Mouse (Mus musculus) urinary bladder, postnatal 14 days (tissue): ENCODE data around the gene Qrfp.

Experiments
- DNase-seq: peaks from one replicate; pipeline ENCODE4 v3.0.0; 2021; ENCODE audit warnings: low spot score

Qrfp gene

DNA sequence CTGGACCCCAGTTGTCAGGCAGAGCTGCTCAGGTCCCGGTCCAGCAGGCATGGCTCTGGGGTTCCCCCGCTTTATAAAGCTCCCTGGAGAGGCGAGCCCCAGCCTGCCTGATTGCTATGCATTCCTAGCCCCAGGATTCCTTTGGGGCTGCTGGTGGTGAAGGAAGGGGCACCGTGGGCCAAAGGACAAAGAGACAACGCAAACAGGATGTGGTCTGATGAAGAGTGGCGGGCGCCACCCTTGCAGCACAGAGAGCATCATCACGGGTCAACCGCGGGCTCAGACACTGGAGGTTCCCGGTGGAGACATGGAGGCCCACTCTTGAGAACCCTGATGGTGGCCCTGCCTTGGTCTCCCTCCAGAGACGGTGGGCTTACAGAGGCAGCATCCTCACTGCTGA, at the start of gene Qrfp:
Gene Qrfp (minus strand): TSS at position 137 of the 400 bp plus-strand sequence.
- DNase-seq, result no peak

DNA sequence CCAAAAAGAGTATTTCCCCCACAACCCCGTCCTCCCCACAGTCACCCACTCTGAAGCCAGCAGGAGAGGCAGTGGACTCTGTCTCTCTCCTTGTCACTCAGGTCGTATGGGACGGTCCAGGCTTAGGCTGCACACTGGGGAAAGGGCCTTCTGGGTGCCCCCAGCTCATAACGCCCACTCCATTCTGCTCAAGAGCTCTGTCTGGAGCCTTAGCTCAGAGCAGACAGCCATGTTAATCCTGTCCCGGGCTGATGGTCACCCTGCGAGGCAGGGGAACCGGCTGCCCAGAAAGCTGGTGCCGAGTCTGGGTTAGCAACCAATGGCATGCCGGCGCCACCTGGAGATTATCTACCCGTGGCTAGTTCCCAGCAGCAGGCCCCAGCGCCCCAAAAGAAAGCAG, 48.1 kb upstream of the Qrfp start:
- DNase-seq, result no peak

DNA sequence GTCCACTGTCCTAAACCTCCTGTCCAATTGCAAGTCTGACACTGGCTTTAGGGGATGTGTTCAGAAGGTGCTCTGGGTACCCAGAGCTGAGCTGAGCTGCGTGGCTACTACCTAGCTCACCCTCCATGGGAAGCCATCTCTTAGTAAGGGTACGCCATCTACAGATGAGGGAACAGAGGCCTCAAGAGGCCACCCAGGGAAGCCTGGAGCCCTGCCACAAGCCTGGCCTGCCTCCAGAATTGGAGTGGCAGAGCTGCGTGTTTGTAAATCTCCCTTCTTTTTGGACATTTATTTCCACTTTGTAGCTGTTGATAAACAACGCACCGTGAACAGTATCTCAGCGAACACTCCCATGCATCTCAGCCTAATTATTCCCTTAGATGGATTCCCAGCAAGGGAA, 46.8 kb upstream of the Qrfp start:
- no peak for DNase-seq

DNA sequence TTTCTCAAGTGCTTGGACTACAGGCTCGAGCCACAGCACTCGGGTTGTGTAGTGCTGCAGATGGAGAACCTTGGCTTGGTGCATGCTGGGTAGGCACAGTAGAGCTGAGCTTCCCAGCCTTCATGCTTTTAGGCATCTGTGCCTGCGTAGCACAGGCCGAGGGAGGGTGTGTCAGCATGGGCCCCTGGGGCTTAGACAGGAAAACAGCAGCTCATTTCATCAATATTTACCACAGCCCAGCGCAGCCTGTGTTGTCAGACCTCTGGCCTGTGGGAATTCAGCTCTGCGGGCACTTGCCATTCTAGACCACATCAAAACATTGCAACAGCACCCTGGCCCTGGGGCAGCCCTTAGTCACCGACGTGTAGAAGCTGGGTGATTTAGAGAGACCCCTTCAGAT, 45.6 kb upstream of the Qrfp start:
- DNase-seq, result no peak

DNA sequence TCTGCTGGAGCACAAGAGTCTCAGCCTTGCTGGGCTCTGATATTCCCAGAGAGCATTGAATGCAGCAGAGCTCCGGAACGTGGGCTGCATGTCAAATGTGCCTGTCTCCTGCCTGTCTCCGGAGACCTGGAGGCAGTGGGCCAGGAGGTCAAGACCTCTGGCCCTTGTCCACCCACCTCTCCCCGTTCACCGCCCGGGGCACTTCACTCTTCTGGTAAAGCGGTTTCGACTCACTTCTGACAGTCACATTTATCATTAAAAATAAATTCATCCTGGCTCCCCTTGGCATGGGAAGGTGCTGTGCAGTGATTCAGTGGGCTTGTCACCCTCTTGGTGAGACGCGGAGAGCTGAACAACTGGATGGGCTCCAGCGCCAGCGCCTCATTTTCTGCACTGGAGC, 39.8 kb upstream of the Qrfp start:
- no peak for DNase-seq

DNA sequence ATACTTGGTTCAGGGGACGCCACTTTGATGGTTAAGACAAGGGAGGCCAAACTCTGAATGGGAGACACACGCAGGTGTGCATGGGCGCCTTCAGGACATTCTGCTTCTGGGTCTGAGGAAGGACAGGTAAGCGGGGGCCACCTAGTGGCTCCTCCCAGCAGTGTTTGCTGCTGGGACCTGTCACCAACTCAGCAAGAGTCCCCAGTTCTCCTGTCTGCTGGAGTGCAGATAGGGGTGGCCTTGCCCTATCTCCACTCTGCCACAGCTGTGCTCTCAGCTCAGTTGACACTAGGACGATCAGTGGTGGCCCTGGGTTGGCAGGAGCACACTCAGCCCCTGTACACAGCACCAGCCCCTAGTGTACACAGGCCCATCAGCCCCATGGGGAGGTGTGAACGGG, 37.5 kb upstream of the Qrfp start:
- peak; percentile 35 for DNase-seq

DNA sequence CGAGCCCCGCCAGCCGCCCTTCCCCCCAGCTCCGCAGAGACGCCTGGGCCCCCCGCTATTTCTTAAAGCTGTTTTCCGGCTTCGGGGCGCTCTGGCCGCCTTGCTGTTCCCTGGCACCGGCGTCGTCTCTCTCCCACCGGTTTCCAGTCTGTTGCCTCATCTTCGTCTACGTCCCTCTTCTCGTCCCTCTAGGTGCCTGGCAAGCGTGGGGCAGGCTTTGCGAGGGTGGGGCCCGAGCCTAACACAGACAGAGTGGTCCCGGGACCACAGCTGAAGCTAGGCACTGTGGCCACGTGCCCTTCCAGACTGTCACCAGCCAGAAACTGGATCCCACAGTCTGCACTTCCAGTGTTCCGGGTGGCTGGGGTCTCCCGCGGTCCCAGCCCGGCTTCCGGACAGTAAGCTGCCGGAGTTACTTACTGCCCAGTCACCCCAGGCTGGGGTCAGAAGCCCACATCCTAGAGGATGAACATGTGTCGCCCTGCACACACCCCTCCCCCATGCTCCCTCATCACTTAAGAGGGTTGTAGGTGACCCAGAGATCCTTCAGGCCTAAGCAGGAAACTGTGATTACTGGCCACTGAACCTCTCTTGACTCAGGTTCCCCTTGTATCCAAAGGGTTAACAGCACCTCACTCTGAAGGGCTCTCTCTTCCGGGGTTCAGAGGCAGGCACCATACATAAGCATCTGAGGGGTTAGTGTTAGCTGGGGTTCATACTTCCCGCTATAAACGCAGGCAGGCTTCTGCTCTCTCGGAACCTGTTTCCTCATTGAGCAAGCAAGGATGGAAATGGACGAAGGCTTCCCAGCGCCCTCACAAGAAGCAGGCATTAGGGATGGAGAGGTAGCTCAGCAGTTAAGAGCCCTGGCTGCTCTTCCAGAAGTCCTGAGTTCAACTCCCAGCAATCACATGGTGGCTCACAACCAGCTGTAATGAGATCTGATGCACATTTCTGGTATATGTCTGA, 36.6 kb upstream of the Qrfp start:
- DNase-seq, result no peak

DNA sequence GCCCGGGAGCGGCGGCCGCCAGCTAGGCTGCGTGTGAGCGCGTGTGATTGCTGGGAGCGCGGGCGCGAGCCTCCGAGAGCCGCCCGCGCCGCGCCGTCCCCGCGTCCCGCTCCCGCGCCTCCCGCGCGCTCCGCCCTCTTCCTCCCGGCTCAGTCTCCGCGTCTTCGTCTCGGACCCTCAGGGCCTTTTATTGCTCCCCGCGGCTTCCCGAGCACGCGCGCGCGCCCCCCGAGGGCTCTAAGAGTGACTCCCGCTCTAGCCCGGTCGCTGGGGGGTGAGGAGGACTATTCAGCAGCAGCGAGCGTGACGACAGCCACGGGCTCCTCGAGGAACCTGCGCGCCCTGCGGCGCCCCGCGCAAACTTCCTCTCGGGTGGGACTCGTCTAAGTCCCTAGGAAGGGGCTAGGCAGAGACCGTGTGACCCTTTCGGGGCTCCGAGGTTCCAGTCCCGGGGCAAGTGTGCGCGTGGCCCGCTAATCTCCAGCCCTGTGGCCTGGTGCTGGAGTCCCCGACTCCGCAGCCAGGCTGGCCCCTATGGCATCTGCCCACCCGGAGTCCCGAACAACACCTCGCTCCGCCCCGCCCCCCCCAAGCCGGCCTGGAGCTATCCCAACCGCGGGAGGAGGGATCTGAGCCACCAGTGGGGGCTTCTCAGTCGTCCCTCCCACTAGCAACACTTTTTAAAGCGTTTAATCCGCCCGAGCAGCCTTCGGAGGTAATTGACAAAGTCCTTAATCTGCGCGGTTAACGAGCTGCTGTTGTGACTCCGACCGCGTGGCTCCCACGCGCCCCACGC, 35.7 kb upstream of the Qrfp start, which contains the start of gene Fibcd1:
Gene Fibcd1 (minus strand): TSS at position 110 of the 796 bp plus-strand sequence.
- DNase-seq, result peak; percentile 14

DNA sequence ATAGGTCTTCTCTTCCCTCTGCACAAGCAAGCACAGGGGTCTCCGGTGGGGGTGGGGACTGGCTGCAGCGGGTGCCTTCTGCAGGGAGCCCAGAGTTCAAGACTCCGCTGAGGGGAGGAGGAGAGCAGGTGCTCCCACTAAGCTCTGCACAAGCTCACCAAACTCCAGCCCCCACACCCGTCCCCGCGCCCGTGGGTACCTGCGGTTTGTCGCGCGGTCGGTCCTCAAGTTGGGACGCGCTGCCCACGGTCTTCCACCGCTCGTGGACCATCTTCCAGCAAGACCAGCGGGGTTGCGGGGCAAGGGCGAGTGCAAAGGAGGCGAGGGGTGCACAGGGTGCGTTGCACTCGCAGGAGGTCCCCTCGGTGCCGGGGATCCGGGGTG, 35.1 kb upstream of the Qrfp start:
- DNase-seq, result no peak

DNA sequence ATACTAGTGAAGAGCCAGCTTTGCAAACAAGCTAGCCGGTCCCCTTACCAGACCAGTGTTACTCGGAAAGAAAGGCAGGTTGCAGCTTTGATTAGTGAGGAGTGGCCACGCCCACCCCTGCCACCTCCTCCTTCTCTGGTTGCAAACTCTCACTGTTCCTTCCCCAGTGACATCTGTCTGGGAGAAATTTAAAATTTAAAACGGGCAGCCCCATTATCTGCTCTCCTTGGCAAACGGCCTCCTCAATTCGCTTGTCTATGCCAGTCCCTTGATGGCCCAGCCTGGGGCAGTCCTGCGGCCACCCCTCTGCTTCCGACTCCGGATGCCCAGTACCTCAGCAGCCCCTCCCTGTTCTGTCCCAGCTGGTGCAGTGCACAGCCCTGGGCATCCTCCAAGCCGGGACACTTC, 34.4 kb upstream of the Qrfp start:
- no peak for DNase-seq

DNA sequence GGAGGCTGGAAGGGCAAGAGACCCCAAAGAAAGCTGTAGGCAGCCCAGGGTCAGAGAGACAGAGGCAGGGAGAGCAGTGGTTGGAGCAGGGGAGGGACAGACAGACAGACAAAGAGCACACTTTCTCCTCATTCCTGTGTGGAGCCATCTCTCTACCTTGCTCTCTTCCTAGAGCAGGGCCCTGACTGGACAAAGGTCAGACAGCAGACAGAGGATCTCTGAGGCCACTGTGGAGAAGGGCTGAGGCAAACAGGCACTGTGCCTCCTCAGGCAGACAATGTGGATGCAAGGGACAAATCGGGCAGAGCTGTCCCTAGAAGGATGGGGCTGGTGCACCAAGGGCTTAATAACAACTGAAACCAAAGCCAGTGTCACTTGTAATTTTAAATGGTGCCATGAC, 28.5 kb upstream of the Qrfp start:
- DNase-seq, result no peak

DNA sequence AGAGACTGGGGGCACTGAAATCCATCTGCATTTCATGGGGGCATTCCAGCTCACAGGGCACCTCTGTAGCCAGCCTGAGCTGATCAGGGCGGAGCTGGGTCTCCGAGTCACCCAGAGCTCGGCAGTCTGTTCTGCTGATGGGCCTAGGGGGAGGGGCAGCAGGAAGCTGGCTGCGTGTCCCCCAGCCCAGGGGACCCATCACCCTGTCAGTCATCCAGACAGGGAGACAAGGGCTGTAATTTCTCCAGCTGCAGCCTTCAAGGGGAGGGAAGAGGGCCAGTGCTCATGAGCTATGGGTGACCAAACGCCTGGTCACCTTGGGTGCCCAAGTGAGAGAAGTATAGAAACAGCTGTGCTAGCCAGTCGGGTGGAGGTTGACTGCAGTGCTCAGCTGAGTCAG, 26.6 kb upstream of the Qrfp start:
- DNase-seq, result no peak

DNA sequence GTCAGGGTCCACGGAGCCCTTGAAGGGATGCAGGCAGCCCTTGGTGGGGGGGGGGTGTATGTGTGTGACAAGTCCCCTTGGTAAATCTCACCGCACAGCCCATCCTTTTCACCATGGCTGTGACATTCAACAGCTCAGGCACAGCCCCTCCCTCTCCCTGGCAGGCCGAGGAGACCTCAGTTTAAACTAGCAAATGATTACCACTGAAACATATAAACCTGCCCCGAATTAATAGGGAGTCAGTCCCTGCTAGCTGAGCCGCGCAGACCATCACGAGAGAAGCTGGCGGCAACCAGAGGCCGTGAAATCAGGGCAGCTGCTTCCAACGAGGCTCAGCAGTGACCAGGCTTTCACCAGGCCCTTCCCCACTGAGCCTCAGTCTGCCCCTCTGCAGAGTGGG, 25.7 kb upstream of the Qrfp start:
- DNase-seq, result no peak

DNA sequence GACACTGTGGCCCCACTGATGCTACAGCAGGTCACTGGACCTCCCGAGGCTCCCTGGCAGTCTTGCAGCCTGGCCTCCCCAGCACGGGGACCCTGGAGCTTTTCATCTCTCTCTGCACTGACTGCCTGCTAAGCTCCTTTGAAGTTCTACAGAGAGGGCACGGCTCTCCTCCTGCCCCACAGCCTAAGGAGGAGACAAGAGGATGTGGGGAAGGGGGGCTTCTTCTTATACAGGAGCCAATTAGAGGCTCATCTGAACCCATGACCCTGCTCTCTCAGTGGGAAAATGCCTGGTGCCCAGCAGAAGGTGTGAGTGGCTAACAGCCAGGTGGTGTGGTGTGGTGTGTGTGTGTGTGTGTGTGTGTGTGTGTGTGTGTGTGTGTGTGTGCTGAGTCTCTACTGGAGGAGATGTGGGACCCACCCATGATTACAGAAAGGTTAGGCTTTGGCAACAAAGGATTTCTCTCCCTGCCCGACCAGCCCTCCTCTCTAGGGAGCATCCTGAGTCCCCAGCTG, 18.0 kb upstream of the Qrfp start:
- DNase-seq, result no peak

DNA sequence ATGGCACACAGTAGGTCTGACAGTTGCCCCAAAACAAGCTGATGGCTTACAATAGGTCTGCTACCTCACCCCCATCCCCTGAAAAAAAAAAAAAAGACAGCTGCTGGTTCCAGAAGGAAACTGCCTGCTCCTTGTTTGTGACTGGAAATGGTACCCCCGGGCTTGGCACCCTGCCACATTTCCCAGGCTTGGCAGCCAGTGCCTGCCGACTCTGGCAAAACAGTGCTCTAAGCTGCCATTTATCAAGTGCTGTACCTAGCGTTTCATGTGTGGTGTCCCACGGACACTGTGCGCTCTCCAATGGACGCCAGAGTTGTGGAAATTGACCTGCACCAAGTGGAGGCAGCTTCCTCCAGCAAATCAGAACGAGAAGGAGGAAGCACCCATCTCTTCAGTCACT, 17.5 kb upstream of the Qrfp start:
- no peak for DNase-seq

DNA sequence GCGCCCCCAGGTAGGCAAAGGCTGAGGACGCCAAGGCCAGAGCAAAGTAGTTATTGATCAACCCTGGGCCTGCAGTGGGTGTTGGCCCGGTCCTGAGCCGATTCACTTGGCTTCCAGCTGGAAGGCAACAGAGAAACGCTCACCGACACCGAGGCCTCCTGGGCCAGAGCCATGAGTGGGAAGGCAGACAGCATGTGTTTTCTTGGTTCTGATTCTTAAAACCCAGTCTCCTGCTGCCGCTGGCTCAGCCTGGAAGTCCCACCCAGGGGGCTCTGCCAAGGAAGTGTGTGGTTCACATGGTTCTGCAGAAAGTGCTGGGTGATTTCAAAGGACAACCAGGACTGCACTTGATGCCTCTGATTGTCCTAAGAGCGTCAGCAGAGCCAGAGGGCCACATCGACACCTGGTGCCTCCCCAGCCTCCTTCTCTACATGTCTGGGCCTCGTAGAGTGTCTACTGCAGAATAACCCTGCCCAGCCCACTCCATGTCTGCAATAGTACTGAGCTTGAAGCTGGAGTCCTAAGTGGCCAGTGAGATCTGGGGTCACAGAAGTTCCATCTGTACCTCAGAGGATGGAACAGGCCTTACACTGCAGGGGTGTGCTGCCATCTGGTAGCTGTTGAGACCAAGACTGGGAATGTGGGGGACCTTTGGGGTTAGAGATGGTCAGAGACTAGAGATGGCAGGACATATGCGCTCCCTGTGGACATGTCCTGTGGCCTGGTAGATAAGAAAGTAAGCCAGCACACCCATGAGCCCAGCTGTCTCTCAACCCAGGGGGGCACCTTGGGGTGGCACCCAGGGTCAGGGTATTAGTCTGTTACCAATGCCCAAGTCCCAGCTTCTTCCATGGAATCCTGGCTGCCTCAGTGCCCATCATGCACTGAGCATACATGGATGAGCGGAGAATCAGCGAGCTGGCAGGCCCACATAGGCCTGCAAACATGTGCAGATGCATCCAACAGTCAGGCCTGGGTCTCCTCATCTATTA, 16.0 kb upstream of the Qrfp start:
- DNase-seq, result no peak

DNA sequence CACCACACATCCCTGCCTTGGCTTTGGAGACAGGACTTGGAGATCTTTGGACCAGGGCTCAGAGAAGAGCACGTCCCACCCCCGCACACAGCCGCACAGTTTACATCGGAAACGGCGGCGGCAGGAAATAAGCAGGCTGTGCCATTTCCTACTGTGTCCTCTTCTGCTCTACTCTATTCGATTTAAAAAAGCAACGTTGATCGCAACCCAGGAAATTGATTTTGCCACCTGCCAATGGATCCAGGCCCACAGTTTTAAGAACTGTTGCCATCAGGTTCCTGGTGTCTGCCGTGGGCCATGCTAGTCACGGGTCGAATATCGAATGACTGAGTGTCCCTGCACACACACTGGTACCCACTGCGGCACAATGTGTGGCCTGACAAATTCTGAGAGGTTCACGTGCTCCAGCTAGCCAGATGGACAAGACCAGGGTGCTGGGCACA, 15.1 kb upstream of the Qrfp start:
- DNase-seq, result no peak

DNA sequence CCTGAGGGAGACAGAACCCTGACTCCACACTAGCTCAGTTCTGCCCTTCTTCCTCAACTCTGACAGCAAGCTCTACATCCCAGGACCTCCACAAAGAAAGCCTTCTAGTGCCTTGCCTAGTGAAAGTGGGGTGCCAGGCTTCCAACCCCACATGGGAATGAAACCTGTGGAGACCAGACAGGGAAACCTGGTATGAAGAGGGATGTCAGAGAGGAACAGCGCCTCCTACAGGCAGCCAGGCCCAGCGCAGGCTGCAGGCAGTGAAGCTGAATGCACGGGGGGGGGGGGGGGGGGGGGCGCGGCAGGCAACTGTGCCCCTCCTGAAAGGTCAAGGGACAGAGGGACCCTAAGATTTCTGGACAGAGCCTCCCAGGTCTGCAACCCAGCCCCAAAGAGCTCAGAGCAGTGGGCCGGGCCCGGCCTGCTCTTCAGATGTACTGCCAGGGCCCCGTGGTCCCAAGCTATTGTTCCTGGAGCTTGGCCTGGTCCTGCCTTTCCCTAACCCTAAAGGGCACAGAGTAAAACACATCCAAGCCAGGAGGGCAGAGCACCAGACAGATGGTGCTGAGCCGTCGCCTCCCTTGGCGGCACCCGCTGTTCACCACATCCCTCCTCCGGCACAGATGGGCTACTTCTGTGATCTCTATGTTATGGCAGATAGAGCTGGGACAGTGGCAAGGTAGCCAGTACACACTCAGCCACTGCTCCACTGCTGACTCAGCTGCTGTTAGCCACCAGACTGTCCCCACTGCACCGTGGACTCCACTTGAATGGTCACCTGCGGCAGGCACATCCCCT, 13.8 kb upstream of the Qrfp start:
- no peak for DNase-seq

DNA sequence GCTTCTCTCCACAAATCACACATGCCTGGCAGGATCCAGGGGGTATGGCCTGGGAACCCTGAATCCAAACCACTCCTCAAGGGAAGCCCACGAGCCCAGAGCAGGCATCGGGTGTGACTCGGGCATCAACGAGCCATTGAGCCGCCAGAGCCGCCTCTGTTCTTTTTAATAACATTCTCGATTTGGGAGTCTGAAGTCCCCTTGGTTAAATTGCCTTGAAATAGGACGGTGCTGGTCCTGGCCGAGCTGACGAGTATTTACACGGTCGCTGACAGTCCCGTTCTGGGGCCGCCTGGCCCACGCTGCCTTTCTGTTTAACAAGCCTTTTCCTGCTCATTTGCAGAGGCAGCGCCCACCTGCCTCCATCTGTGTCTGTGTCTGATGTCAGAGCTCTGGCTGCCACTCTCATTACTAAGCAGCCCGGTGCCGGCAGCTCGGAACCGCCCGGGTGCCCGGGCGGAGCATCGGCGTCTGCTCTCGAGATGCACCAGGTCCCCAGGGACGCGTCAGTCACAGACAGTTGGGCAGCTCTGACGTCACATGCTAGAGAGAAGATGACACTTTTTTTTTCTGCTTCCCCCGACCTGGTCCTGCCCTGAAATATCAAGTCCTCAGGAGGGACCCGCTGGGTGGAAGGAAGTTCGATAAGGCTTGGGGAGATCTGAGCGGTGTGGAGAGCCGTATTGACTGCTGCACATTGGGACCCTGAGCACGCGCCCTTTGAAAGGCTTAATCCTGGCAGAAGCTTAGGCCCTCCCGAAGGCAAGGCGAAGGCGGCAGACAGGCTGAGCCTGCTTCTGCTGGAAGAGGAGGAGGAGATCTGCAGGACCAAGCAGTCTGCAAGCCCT, 12.4 kb upstream of the Qrfp start:
- DNase-seq, result no peak

DNA sequence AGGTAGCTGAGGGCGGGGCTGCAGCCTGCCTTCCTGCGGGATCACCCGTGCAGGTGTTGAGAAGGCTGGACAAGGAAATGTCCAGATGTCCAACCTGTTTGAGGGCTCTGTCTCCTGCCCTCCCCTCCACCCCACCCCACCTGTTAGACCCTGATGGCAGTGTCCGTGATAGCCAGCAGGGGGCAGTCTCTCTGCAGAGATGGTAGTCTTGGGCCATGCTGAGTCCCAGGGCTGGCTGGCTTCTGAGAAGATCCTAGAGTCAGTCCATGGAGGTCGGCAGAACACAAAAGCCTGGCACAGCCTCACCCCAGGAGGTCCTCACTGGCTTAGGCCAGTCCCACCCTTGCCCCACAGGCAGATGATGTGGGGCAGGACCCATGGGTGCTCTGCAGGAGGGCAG, 5.0 kb upstream of the Qrfp start:
- peak; percentile 65 for DNase-seq
